Comparison of ENCODE assay signal across 8 mouse cellular contexts in genomic region chr12:98342158-98342557, GRCm38 (mm10).
DNase-seq lines count a peak whose midpoint lies in the region; TF ChIP-seq lines count a peak whose summit lies in the region.

No protein-coding gene starts in this region.

- H3K27ac ChIP-seq in gastrocnemius, adult 2 months = no peak overlapping the region

- no peak overlapping the region for H3K4me3 ChIP-seq in gastrocnemius, adult 2 months
- H3K4me3 ChIP-seq in lung, adult 2 months (replicated peaks; ENCODE audit: extremely low read depth, low read depth, low read length) = no peak overlapping the region

- WGBS in lung, adult 2 months = 90% methylated on average over 2 of the region's 2 CpGs

- intact Hi-C loops in gastrocnemius, adult 2 months (cut with DNase I) = no loop called here

- TF ChIP-seq CTCF in gastrocnemius, adult 2 months (IDR thresholded peaks at IDR 0.05) = peak; percentile 68
- peak; percentile 69 for TF ChIP-seq CTCF in lung, adult 2 months (IDR thresholded peaks at IDR 0.05; ENCODE audit: insufficient read depth, low read length)

- peak; percentile 22 for DNase-seq in gastrocnemius, adult 2 months
- no peak for DNase-seq in gastrocnemius, postnatal 4 days (ENCODE audit: low spot score in 2 of 2)
- DNase-seq in A20 (ENCODE audit: low read depth, low spot score) = peak; percentile 54
- DNase-seq in adrenal gland, postnatal 36 days = peak; percentile 8 to 35
- DNase-seq in lung, adult 2 months = peak; percentile 14
- DNase-seq in thymus, postnatal 25 days = peak; percentile 50
- no peak for DNase-seq in urinary bladder, adult 2 months (ENCODE audit: low spot score)
- no peak for DNase-seq in layer of hippocampus, postnatal 25 days (ENCODE audit: extremely low spot score in 1 of 2, low spot score in 1 of 2)

- no peaks in the 10 kb centered on the region for H3K4me1 ChIP-seq in lung, adult 2 months (ENCODE audit: control insufficient read depth, insufficient read depth, low read length)

- TF ChIP-seq POLR2A in lung, adult 2 months (IDR thresholded peaks at IDR 0.05; ENCODE audit: borderline replicate concordance, extremely low read depth, low read depth, low read length) = no peak

Comparison
In these comparisons a context has a peak if more than half of its experiments do, and no peak if none do; other contexts are left out.
1. DNase-seq: peak in gastrocnemius, adult 2 months (single experiment), A20 (single experiment), adrenal gland, postnatal 36 days (2 of 2), lung, adult 2 months (single experiment) and thymus, postnatal 25 days (single experiment); none in gastrocnemius, postnatal 4 days (0 of 2), urinary bladder, adult 2 months (single experiment) and layer of hippocampus, postnatal 25 days (0 of 2).